Mouse (Mus musculus): Measurements from ENCODE around the gene Ctf2. TPM values are rescaled to one million over a fixed set of nuclear protein-coding genes. Genes with fewer than 3 reads are reported as not detected.

Ctf2 gene
- polyA plus RNA-seq, 1 experiment from 2014 or later = 0.12 TPM

MicroRNAs encoded within 50 kb of the gene (microRNA counts, 519-probe panel; counts per million panel counts)
- 1,725 counts per million, percentile 25 among the panel's probes with 10 or more counts for microRNA mmu-miR-762

Small RNA genes within 50 kb of the gene (microRNA-seq; reads per million reads assigned to microRNA genes)
- not detected for gene Mir762

Other genes with a start within 250 kb of the Ctf2 start
- 18.4 and 18.6 TPM in 2 replicates for gene Srcap, start 220.2 kb downstream of the Ctf2 start, polyA plus RNA-seq (2015; fragmentation: Nextera tagmentation; extraction: Ambion mirVana)
- 10.8 and 11.3 TPM in 2 replicates for gene Gm42715, start 212.6 kb downstream of the Ctf2 start, polyA plus RNA-seq (2015; fragmentation: Nextera tagmentation; extraction: Ambion mirVana)
- 5.1 and 7.7 TPM in 2 replicates for gene Tmem265, start 170.8 kb downstream of the Ctf2 start, polyA plus RNA-seq (2015; fragmentation: Nextera tagmentation; extraction: Ambion mirVana)
- gene Phkg2, start 158.8 kb downstream of the Ctf2 start, polyA plus RNA-seq (2015; fragmentation: Nextera tagmentation; extraction: Ambion mirVana) = 35.7 and 37.7 TPM in 2 replicates
- 4.8 and 5.2 TPM in 2 replicates for gene Ccdc189, start 143.6 kb downstream of the Ctf2 start, polyA plus RNA-seq (2015; fragmentation: Nextera tagmentation; extraction: Ambion mirVana)
- gene Rnf40, start 143.4 kb downstream of the Ctf2 start, polyA plus RNA-seq (2015; fragmentation: Nextera tagmentation; extraction: Ambion mirVana) = 34.3 and 35.2 TPM in 2 replicates
- gene Zfp629, start 116.4 kb downstream of the Ctf2 start, polyA plus RNA-seq (2015; fragmentation: Nextera tagmentation; extraction: Ambion mirVana) = 7.9 and 8.5 TPM in 2 replicates
- gene Bcl7c, start 23.2 kb downstream of the Ctf2 start, polyA plus RNA-seq (2015; fragmentation: Nextera tagmentation; extraction: Ambion mirVana) = 24.9 and 34.5 TPM in 2 replicates
- 5.2 and 6.5 TPM in 2 replicates for gene Ctf1, start 19.4 kb downstream of the Ctf2 start, polyA plus RNA-seq (2015; fragmentation: Nextera tagmentation; extraction: Ambion mirVana)
- gene Fbxl19, start 12.4 kb upstream of the Ctf2 start, polyA plus RNA-seq (2015; fragmentation: Nextera tagmentation; extraction: Ambion mirVana) = 1.9 and 2.4 TPM in 2 replicates
- gene Orai3, start 37.6 kb upstream of the Ctf2 start, polyA plus RNA-seq (2015; fragmentation: Nextera tagmentation; extraction: Ambion mirVana) = 24.6 and 24.9 TPM in 2 replicates
- gene Setd1a, start 44.5 kb upstream of the Ctf2 start, polyA plus RNA-seq (2015; fragmentation: Nextera tagmentation; extraction: Ambion mirVana) = 6.2 and 11.4 TPM in 2 replicates
- not detected in 2 replicates for gene Gm49388, start 53.4 kb upstream of the Ctf2 start, polyA plus RNA-seq (2015; fragmentation: Nextera tagmentation; extraction: Ambion mirVana)
- 37.6 and 38.4 TPM in 2 replicates for gene Hsd3b7, start 68.4 kb upstream of the Ctf2 start, polyA plus RNA-seq (2015; fragmentation: Nextera tagmentation; extraction: Ambion mirVana)
- gene Stx4a, start 92.1 kb upstream of the Ctf2 start, polyA plus RNA-seq (2015; fragmentation: Nextera tagmentation; extraction: Ambion mirVana) = 44.7 and 47.5 TPM in 2 replicates
- gene Stx1b, start 92.4 kb upstream of the Ctf2 start, polyA plus RNA-seq (2015; fragmentation: Nextera tagmentation; extraction: Ambion mirVana) = 1.7 and 2.0 TPM in 2 replicates
- 7.2 and 8.9 TPM in 2 replicates for gene Zfp646, start 144.1 kb upstream of the Ctf2 start, polyA plus RNA-seq (2015; fragmentation: Nextera tagmentation; extraction: Ambion mirVana)
- 11.6 and 14.6 TPM in 2 replicates for gene Zfp668, start 144.7 kb upstream of the Ctf2 start, polyA plus RNA-seq (2015; fragmentation: Nextera tagmentation; extraction: Ambion mirVana)
- gene Prss53, start 158.8 kb upstream of the Ctf2 start, polyA plus RNA-seq (2015; fragmentation: Nextera tagmentation; extraction: Ambion mirVana) = 2.6 and 4.0 TPM in 2 replicates
- not detected in 2 replicates for gene Gm21974, start 163.3 kb upstream of the Ctf2 start, polyA plus RNA-seq (2015; fragmentation: Nextera tagmentation; extraction: Ambion mirVana)
- 260 and 261 TPM in 2 replicates for gene Vkorc1, start 163.5 kb upstream of the Ctf2 start, polyA plus RNA-seq (2015; fragmentation: Nextera tagmentation; extraction: Ambion mirVana)
- gene Bckdk, start 171.9 kb upstream of the Ctf2 start, polyA plus RNA-seq (2015; fragmentation: Nextera tagmentation; extraction: Ambion mirVana) = 184 and 198 TPM in 2 replicates
- 27.3 and 29.2 TPM in 2 replicates for gene Kat8, start 180.3 kb upstream of the Ctf2 start, polyA plus RNA-seq (2015; fragmentation: Nextera tagmentation; extraction: Ambion mirVana)
- gene Prss8, start 197.9 kb upstream of the Ctf2 start, polyA plus RNA-seq (2015; fragmentation: Nextera tagmentation; extraction: Ambion mirVana) = 82.2 and 90.8 TPM in 2 replicates
- gene Prss36, start 214.6 kb upstream of the Ctf2 start, polyA plus RNA-seq (2015; fragmentation: Nextera tagmentation; extraction: Ambion mirVana) = 9.6 and 10.3 TPM in 2 replicates
- 204 and 215 TPM in 2 replicates for gene Fus, start 235.3 kb upstream of the Ctf2 start, polyA plus RNA-seq (2015; fragmentation: Nextera tagmentation; extraction: Ambion mirVana)